Mouse (Mus musculus) myocyte (in vitro differentiated cells): Measurements from ENCODE around the gene Slc13a4. TPM values are rescaled to one million over a fixed set of nuclear protein-coding genes. Genes with fewer than 3 reads are reported as not detected.

Experiments
- H3K27me3 ChIP-seq: one replicate; pipeline ENCODE4 v1.6.1; 2011; ENCODE audit not compliant: control insufficient read depth, insufficient read depth, insufficient read length
- H3K36me3 ChIP-seq: one replicate; pipeline ENCODE4 v1.6.1; 2011; ENCODE audit not compliant: control insufficient read depth, insufficient read depth
- H3K4me2 ChIP-seq: one replicate; pipeline ENCODE4 v1.6.1; 2011; ENCODE audit warnings: low read depth, control low read depth
- H3K4me3 ChIP-seq: one replicate; pipeline ENCODE4 v1.5.1; 2011; ENCODE audit warnings: mild to moderate bottlenecking, control low read depth, moderate library complexity
- H3K79me2 ChIP-seq: one replicate; pipeline ENCODE4 v1.6.1; 2011; ENCODE audit not compliant: control insufficient read depth, insufficient read depth
- H3ac ChIP-seq: one replicate; pipeline ENCODE4 v1.6.1; 2011; ENCODE audit not compliant: control insufficient read depth, insufficient read length
- CEBPB ChIP-seq: IDR thresholded peaks from 2 replicates; pipeline ENCODE4 v1.6.1; 2011; ENCODE audit warnings: mild to moderate bottlenecking, moderate library complexity; ENCODE audit not compliant: poor library complexity, insufficient read depth, severe bottlenecking
- E2F4 ChIP-seq: IDR thresholded peaks from one replicate; pipeline ENCODE4 v1.6.1; 2011; ENCODE audit warnings: mild to moderate bottlenecking, control low read depth, moderate library complexity; ENCODE audit not compliant: insufficient read depth
- MAX ChIP-seq: IDR thresholded peaks from one replicate; pipeline ENCODE4 v1.6.1; 2011; ENCODE audit warnings: low read depth, mild to moderate bottlenecking, control low read depth
- MYOD1 ChIP-seq, 3 experiments: IDR thresholded peaks; one replicate each; pipeline ENCODE4 v1.6.1; 2011; ENCODE audit warnings: control low read depth in 2 of 3, low read depth in 2 of 3, mild to moderate bottlenecking in 2 of 3, moderate library complexity in 1 of 3; ENCODE audit not compliant: insufficient read length in 2 of 3, control insufficient read depth in 1 of 3
- MYOG ChIP-seq, 3 experiments: IDR thresholded peaks; one replicate each; pipeline ENCODE4 v1.6.1; 2011; ENCODE audit warnings: control low read depth in 2 of 3, low read depth in 2 of 3, mild to moderate bottlenecking in 2 of 3; ENCODE audit not compliant: insufficient read length in 2 of 3, control insufficient read depth in 1 of 3, insufficient read depth in 1 of 3
- POLR2A ChIP-seq: IDR thresholded peaks from one replicate; pipeline ENCODE4 v1.6.1; 2011; ENCODE audit warnings: low read depth, mild to moderate bottlenecking, control low read depth, moderate library complexity; ENCODE audit not compliant: insufficient read length
- POLR2AphosphoS2 ChIP-seq: IDR thresholded peaks from one replicate; pipeline ENCODE4 v1.6.1; 2011; ENCODE audit warnings: low read depth, control low read depth; ENCODE audit not compliant: insufficient read length
- REST ChIP-seq: IDR thresholded peaks from one replicate; pipeline ENCODE4 v1.6.1; 2011; ENCODE audit warnings: mild to moderate bottlenecking, control low read depth, moderate library complexity; ENCODE audit not compliant: insufficient read depth, insufficient read length
- SRF ChIP-seq: IDR thresholded peaks from one replicate; pipeline ENCODE4 v1.6.1; 2011; ENCODE audit warnings: low read depth; ENCODE audit not compliant: control insufficient read depth, insufficient read length
- TCF12 ChIP-seq: IDR thresholded peaks from one replicate; pipeline ENCODE4 v1.6.1; 2011; ENCODE audit warnings: mild to moderate bottlenecking, control low read depth; ENCODE audit not compliant: poor library complexity, insufficient read depth, severe bottlenecking
- TCF3 ChIP-seq: IDR thresholded peaks from one replicate; pipeline ENCODE4 v1.6.1; 2011; ENCODE audit warnings: low read depth, control low read depth; ENCODE audit not compliant: insufficient read length
- USF1 ChIP-seq: IDR thresholded peaks from one replicate; pipeline ENCODE4 v1.6.1; 2011; ENCODE audit warnings: low read depth, mild to moderate bottlenecking, control low read depth, moderate library complexity
- polyA plus RNA-seq: library from polyadenylated mRNA; unstranded; fragments of >200 nt; fragmentation: generic; extraction: Trizol; gene quantifications from one replicate; pipeline ENCODE4 v1.2.1, GENCODE M21; 2012; ENCODE audit warnings: missing spikeins

Gene Slc13a4
- polyA plus RNA-seq, 1 experiment = 0.04 TPM

DNA sequence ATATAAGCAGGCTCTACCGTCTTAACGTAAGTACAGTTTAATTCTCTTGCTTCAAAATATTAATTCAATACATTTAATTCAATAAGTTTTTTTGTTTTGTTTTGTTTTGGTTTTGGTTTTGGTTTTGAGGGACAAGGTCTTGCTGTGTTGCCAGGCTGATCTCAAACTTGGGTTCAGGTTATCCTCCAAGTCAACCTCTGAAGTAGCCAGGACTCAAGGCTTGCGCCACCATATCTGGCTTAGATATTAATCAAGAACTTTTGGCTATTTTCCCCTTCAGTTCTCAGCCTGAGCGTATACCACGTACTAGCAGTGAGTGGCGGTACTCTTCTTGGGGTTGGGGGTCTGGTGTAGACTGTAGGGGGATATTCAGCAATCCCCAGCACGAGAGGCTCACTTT, 5.3 kb downstream of the Slc13a4 start:
- Histone ChIP-seq H3K36me3 (no peaks in the 10 kb centered on the region), H3K27me3 (no peaks in the 10 kb centered on the region), H3K4me3 (no peak overlapping the region), H3K79me2 (no peaks in the 10 kb centered on the region), H3ac (no peak overlapping the region), H3K4me2 (no peak overlapping the region)
- no peak for TF ChIP-seq MYOG (IDR thresholded peaks at IDR 0.05; ENCODE audit: control insufficient read depth in 1 of 3, insufficient read depth in 1 of 3, insufficient read length in 2 of 3, low read depth in 2 of 3)
- TF ChIP-seq TCF12 = no peak
- no peak for TF ChIP-seq MAX
- no peak for TF ChIP-seq POLR2A
- no peak for TF ChIP-seq CEBPB

DNA sequence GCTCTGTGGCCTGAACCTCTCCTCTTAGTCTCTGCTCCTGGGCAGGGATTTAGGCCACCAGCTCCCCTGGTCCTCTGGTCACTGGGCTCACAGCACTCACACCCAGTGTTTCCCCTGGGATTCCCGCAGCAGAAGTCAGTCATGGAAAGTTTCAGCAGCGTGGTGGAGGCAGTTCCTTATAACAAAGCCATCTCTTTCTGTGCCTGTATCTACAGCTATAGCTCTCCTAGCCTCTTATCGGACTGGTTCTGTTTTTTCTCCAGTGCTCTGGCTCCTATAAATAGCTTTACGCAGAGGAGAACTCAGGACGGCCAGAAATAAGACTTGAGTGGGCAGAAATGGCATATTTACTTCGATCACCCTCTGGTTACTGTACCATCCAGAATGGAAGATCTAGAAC, 9.6 kb downstream of the Slc13a4 start:
- Histone ChIP-seq H3K79me2 (no peaks in the 10 kb centered on the region), H3K36me3 (no peaks in the 10 kb centered on the region), H3K27me3 (no peaks in the 10 kb centered on the region), H3K4me3 (no peak overlapping the region), H3ac (no peak overlapping the region), H3K4me2 (no peak overlapping the region)
- TF ChIP-seq POLR2A (no peak), USF1 (no peak), MYOD1 (IDR thresholded peaks at IDR 0.05; ENCODE audit: control insufficient read depth in 1 of 3, insufficient read length in 2 of 3, low read depth in 2 of 3) (no peak), MAX (no peak), E2F4 (no peak), CEBPB (no peak), REST (no peak)

DNA sequence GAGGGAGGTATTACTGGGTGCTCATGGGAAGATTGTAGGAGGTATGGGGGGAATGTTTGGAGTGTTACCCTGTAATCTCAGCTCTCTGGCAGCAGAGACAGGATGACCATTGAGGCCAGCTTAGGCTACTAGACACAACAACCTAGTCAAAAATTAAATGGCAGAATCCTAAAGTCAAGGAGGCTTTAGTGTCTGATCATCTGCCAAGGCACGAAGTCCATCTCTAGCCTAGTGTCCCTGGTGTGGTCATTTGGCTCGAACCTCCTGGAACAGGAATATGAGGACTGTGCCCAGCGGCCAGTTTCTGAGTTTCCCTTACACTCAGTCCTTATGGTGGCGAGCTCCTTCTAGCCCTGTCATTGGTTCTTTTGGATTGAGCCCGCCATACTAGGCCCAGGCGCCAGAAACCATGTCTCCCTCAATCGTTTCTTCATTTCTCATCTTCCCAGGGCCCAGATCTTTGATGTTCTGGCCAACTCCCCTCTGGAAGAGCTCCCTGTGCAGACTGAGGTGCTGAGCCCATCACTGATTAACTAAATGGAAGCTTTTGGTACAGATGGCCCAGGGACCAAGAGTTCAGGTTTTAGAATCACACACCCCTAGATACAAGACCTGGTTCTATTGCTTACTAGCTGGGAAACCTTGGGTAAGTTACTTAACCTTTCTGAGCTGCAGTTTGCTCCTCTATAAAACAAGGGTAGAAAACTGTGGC, 10.3 kb downstream of the Slc13a4 start:
- Histone ChIP-seq H3K27me3 (no peaks in the 10 kb centered on the region), H3K36me3 (no peaks in the 10 kb centered on the region), H3ac (no peak overlapping the region), H3K4me2 (no peak overlapping the region), H3K4me3 (no peak overlapping the region), H3K79me2 (no peaks in the 10 kb centered on the region)
- TF ChIP-seq TCF3 (no peak), CEBPB (no peak), SRF (no peak), MYOD1 (IDR thresholded peaks at IDR 0.05; ENCODE audit: control insufficient read depth in 1 of 3, insufficient read length in 2 of 3, low read depth in 2 of 3) (no peak), TCF12 (no peak), MYOG (IDR thresholded peaks at IDR 0.05; ENCODE audit: control insufficient read depth in 1 of 3, insufficient read depth in 1 of 3, insufficient read length in 2 of 3, low read depth in 2 of 3) (no peak), USF1 (no peak), POLR2AphosphoS2 (no peak), POLR2A (no peak), REST (no peak), MAX (no peak), E2F4 (no peak)

DNA sequence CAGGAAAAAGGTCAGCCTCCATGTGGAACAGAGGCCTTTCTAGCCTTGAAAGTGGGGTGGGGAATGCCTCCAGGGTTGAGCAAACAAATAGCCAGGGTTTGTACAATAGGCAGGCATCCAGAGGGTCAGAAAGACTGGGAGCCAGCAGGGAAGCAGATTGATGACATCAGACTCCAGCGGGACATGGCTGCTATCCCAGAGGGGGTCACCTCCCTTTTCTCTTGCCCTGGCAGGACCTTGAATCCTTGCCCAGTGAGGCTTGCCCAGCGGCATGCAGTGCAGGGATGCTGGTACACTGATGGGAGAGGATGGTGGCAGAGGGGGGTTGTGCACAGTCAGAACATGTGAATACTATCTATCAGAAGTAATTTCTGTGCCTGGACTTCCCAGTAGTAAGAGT, 10.9 kb downstream of the Slc13a4 start:
- no peak for TF ChIP-seq E2F4
- H3ac ChIP-seq = no peak overlapping the region
- H3K79me2 ChIP-seq = no peaks in the 10 kb centered on the region
- H3K4me3 ChIP-seq = no peak overlapping the region
- no peak overlapping the region for H3K4me2 ChIP-seq
- no peaks in the 10 kb centered on the region for H3K27me3 ChIP-seq
- H3K36me3 ChIP-seq = no peaks in the 10 kb centered on the region

DNA sequence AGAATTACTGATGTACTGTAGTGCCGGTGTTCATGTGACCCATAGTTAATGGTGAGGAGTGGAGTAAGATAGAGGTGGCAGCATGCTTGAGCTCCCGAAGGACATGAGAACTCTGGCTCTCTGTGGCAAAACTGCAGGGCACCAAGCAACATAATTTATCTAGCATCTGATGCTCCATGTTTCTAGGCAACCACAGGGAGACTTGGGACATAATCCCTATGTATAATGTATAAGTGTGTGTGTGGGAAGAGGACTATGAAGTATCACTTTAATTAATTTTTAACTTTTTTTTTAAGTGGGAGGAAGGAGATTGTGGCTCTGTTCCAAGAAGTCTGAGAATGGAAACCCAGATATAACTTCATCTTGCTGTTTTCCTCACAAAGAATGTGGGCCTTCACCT, 13.0 kb downstream of the Slc13a4 start:
- Histone ChIP-seq H3K79me2 (no peaks in the 10 kb centered on the region), H3K36me3 (no peaks in the 10 kb centered on the region), H3ac (no peak overlapping the region), H3K4me2 (no peak overlapping the region), H3K27me3 (no peaks in the 10 kb centered on the region), H3K4me3 (no peak overlapping the region)
- TF ChIP-seq CEBPB (no peak), SRF (no peak), TCF3 (no peak), TCF12 (no peak)
